29 mouse cellular contexts compared by ENCODE assay signal in the genomic region with DNA sequence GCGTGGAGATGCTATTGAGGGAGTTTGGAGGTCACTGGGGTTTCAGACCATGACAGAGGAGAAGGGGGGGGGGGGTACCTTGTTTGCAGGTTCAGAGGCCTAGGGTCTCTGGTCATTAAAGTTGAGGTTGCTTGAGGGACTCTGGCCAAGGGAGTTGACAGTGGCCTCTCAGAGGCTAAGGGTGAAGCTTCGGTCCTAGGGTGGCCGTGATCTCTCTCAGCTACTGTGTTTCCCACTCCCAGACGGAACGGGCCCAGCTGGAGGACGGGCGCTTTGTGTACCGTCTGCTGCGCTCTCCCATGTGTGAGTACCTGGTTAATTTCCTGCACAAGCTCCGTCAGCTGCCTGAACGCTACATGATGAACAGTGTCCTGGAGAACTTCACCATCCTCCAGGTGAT. TPM values are rescaled to one million over a fixed set of nuclear protein-coding genes. Genes with fewer than 3 reads are reported as not detected.
"Had no signal": no experiment of that assay in that cellular context is flagged by ENCODE, and none has a peak within 500 bp of the region (broad histone marks: within the 10 kb centered on the region; RNA-seq: fewer than 3 reads in every experiment).

No protein-coding gene starts in this region.

- H3K9ac ChIP-seq: limb, embryonic 15.5 days; liver, embryonic 12.5 days; liver, embryonic 15.5 days; neural tube, embryonic 12.5 days had no signal

- H3K4me3 ChIP-seq: layer of hippocampus, adult 2 months; limb, embryonic 15.5 days; liver, embryonic 12.5 days; liver, embryonic 15.5 days; neural tube, embryonic 12.5 days had no signal

- H3K9me3 ChIP-seq: limb, embryonic 15.5 days; liver, embryonic 12.5 days; liver, embryonic 15.5 days; neural tube, embryonic 12.5 days had no signal

- H3K4me2 ChIP-seq: limb, embryonic 15.5 days; liver, embryonic 12.5 days; liver, embryonic 15.5 days; midbrain, embryonic 11.5 days; neural tube, embryonic 12.5 days had no signal

- H3K27me3 ChIP-seq: limb, embryonic 15.5 days; liver, embryonic 15.5 days had no signal

- ATAC-seq: intestine, postnatal 0 days; liver, embryonic 12.5 days had no signal

- H3K27ac ChIP-seq: kidney, postnatal 0 days; limb, embryonic 15.5 days; liver, embryonic 12.5 days; liver, embryonic 15.5 days; neural tube, embryonic 12.5 days had no signal

- DNase-seq: kidney, adult 2 months; kidney, postnatal 25 days; layer of hippocampus, adult 9-11 months; left cerebral cortex, postnatal 4 days; lung, adult 2 months; lung, postnatal 14 days; lung, postnatal 4 days; midbrain, embryonic 14.5 days; retina, postnatal 1 day; right cerebral cortex, postnatal 25 days; thymus, adult 2 months; thymus, postnatal 14 days; thymus, postnatal 4 days had no signal

RNA-seq across cellular contexts. Expression of a gene that starts 8.9 kb away (rescaled TPM):
- total RNA-seq: megakaryocyte progenitor cell, adult 5-6 weeks; megakaryocyte-erythroid progenitor cell, adult 5-6 weeks; neutrophil, adult 5-6 weeks had no signal
- polyA plus RNA-seq: intestine, postnatal 0 days; large intestine, adult 2 months; limb, embryonic 15.5 days; liver, embryonic 12.5 days; liver, embryonic 15.5 days; lung, embryonic 16.5 days; midbrain, embryonic 11.5 days; small intestine, adult 2 months; spleen, adult 2 months; stomach, embryonic 16.5 days had no signal

RNA-seq across cellular contexts. Expression of a gene that starts 16.4 kb away (rescaled TPM):
- total RNA-seq: megakaryocyte progenitor cell, adult 5-6 weeks; megakaryocyte-erythroid progenitor cell, adult 5-6 weeks; neutrophil, adult 5-6 weeks had no signal

RNA-seq across cellular contexts. Expression of a gene that starts 27.2 kb away (rescaled TPM):
- total RNA-seq: megakaryocyte progenitor cell, adult 5-6 weeks had no signal
- polyA plus RNA-seq: intestine, postnatal 0 days; small intestine, adult 2 months had no signal
